Mouse (Mus musculus): ENCODE results near the gene Phf21a.

DNA sequence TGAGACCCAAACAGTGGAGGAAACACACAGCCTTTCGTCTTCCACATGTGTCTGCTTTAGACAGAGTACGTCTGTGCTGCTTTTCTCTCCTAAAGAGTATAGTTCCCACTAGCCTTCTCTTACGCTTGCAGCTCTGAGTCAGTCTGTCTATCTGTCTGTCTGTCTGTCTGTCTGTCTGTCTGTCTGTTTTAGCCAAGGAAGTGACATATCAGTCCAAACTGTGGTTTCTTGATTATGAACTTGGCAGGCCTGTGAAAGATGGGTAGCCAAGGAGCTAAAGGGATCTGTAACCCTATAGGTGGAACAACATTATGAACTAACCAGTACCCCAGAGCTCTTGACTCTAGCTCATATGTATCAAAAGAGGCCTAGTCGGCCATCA is 180.9 kb downstream of the Phf21a start:
- TF ChIP-seq POLR2A (IDR thresholded peaks at IDR 0.05; ENCODE audit: borderline replicate concordance, extremely low read depth, insufficient read depth, insufficient read length, poor library complexity, severe bottlenecking): no peak
- TF ChIP-seq CTCF (IDR thresholded peaks at IDR 0.05; ENCODE audit: borderline replicate concordance, extremely low read depth, insufficient read depth, insufficient read length): no peak
